Mouse (Mus musculus) cortical plate, adult 2 months (tissue): ENCODE data around the gene Ehbp1.

Source experiments
- CTCF ChIP-seq: fragments of 200-500 bp; IDR thresholded peaks from 2 replicates; pipeline ENCODE4 v1.5.1; 2011; ENCODE audit warnings: mild to moderate bottlenecking, control low read depth, low read length; ENCODE audit not compliant: insufficient read depth; ENCODE audit errors: extremely low read depth
- POLR2A ChIP-seq: fragments of 200-500 bp; IDR thresholded peaks from 2 replicates; pipeline ENCODE4 v1.6.1; 2011; ENCODE audit warnings: mild to moderate bottlenecking, low read length, control low read depth; ENCODE audit not compliant: insufficient read depth; ENCODE audit errors: extremely low read depth

- no peak for TF ChIP-seq CTCF
- TF ChIP-seq POLR2A, result no peak
Measured at GRCm38 (mm10) chr11:22199881-22200280, 142.2 kb downstream of the Ehbp1 start.
